Mouse (Mus musculus) kidney, embryonic 14.5 days (tissue): Measurements from ENCODE around the gene Slc2a3. TPM values are rescaled to one million over a fixed set of nuclear protein-coding genes. Genes with fewer than 3 reads are reported as not detected.

ENCODE experiments used
- ATAC-seq: fragments of 200-750 bp; cut with Nextera tagmentation; 2 replicates; pipeline ENCODE4 v1.8.0; 2017; ENCODE audit warnings: moderate number of reproducible peaks, mild to moderate bottlenecking, moderate TSS enrichment, moderate library complexity; ENCODE audit not compliant: low FRiP score, low TSS enrichment
- H3K27ac ChIP-seq: fragments of 300-500 bp; sonication (generic); 2 replicates; pipeline ENCODE4 v1.5.1; 2014; ENCODE audit warnings: low read depth, mild to moderate bottlenecking, low read length, moderate library complexity, mixed read lengths
- H3K27me3 ChIP-seq: fragments of 300-500 bp; sonication (generic); 2 replicates; pipeline ENCODE4 v1.6.1; 2014; ENCODE audit warnings: mild to moderate bottlenecking, low read length; ENCODE audit not compliant: control insufficient read depth, insufficient read depth
- H3K36me3 ChIP-seq: fragments of 300-500 bp; sonication (generic); 2 replicates; pipeline ENCODE4 v1.6.1; 2014; ENCODE audit warnings: low read length, mixed read lengths; ENCODE audit not compliant: control insufficient read depth, insufficient read depth
- H3K4me1 ChIP-seq: fragments of 300-500 bp; sonication (generic); 2 replicates; pipeline ENCODE4 v1.6.1; 2014; ENCODE audit warnings: low read length, mixed read lengths; ENCODE audit not compliant: control insufficient read depth, insufficient read depth
- H3K4me2 ChIP-seq: fragments of 300-500 bp; sonication (generic); replicated peaks from 2 replicates; pipeline ENCODE4 v1.6.1; 2014; ENCODE audit warnings: low read depth, mild to moderate bottlenecking, low read length
- H3K4me3 ChIP-seq: fragments of 300-500 bp; sonication (generic); 2 replicates; pipeline ENCODE4 v1.5.1; 2014; ENCODE audit warnings: mild to moderate bottlenecking, low read length
- H3K9ac ChIP-seq: fragments of 300-500 bp; sonication (generic); 2 replicates; pipeline ENCODE4 v1.6.1; 2014; ENCODE audit warnings: low read depth, mild to moderate bottlenecking, low read length, moderate library complexity
- H3K9me3 ChIP-seq: fragments of 300-500 bp; sonication (generic); 2 replicates; pipeline ENCODE4 v1.6.1; 2016; ENCODE audit warnings: low read length; ENCODE audit not compliant: control insufficient read depth
- WGBS: fragments of 180-500 bp; shearing (Covaris S2); extraction: QIAGEN DNeasy Blood & Tissue Kit; methylation state at CpG from one replicate; pipeline ENCODE4 v1.1.7; 2014; 5-methylcytosine and 5-hydroxymethylcytosine counted together
- polyA plus RNA-seq: library from polyadenylated mRNA; unstranded; fragments of >200 nt; fragmentation: Nextera tagmentation; extraction: Ambion mirVana; gene quantifications from 2 replicates; pipeline ENCODE4 v1.2.1, GENCODE M21; 2014

Gene Slc2a3
- polyA plus RNA-seq, 1 experiment from 2014 or later: 5.8 TPM

DNA sequence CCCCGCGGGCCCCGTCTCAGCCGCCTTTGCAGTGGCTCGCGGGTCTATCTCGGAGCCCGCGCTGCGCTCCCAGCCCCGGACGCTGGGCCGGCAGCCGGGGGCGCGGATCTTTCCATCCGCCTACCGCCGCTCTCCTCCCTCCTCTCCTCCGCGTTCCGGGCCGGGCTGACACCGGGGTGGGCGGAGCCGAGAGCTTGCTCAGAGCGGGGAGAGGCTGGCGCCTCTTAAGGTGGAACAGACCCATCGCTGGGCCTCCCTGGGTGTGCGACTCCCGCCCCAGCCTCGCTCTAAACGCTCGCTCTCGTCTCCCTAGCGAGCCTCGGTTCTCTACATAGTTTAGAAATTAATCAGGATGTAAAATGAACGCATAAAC is 9.8 kb upstream of the Slc2a3 start:
- no peaks in the 10 kb centered on the region for H3K9me3 ChIP-seq
- WGBS: under 1% methylated on average over 37 of the region's 38 CpGs
- peak overlapping the region; percentile 82 for H3K9ac ChIP-seq
- H3K4me2 ChIP-seq: peak overlapping the region; percentile 43
- no peaks in the 10 kb centered on the region for H3K36me3 ChIP-seq
- H3K4me1 ChIP-seq: peaks cover 5% of the 10 kb centered on the region; the same call in 1 of the 2 replicates
- peak overlapping the region; percentile 54 for H3K4me3 ChIP-seq
- peak; percentile 96 for ATAC-seq
- no peaks in the 10 kb centered on the region for H3K27me3 ChIP-seq
- H3K27ac ChIP-seq: peak overlapping the region; percentile 99

DNA sequence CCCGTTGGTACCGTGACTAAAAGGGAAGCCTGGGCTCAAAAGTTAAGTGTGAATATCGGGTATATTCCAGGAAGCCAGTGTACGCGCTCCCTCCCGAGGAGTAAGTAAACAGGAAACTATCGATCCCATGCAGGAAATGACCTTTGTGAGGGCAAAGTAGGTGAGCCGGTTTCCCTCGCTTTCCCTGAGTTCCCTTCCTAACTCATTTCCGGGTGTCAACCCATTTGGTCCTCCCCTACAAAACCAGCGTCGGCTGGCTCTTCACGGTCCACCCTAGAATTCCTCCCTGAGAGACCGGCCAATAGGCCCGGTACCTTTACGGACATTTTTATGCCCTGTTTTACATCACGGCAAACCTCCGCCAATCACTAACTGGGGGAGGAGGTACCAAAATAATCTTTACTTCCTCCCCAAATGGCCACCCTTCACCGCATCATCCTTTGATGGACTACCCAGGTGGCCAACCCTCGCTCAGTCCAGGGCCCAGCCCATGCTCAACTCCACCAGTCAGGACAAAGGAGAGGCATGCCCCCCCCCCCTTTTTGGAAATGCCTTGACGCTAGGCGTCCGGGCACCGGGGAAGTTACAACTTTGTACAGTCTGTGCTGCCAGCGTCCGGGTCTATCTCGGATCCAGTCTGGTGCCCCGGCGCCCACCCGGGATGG is 9.3 kb upstream of the Slc2a3 start:
- Histone ChIP-seq H3K4me3 (peak overlapping the region; percentile 54), H3K27me3 (no peaks in the 10 kb centered on the region), H3K4me2 (peak overlapping the region; percentile 48), H3K36me3 (no peaks in the 10 kb centered on the region), H3K4me1 (peaks cover 5% of the 10 kb centered on the region; the same call in 1 of the 2 replicates), H3K9me3 (no peaks in the 10 kb centered on the region), H3K27ac (peak overlapping the region; percentile 99), H3K9ac (peak overlapping the region; percentile 82)
- peak; percentile 99 for ATAC-seq
- WGBS: under 1% methylated on average over 30 of the region's 30 CpGs

DNA sequence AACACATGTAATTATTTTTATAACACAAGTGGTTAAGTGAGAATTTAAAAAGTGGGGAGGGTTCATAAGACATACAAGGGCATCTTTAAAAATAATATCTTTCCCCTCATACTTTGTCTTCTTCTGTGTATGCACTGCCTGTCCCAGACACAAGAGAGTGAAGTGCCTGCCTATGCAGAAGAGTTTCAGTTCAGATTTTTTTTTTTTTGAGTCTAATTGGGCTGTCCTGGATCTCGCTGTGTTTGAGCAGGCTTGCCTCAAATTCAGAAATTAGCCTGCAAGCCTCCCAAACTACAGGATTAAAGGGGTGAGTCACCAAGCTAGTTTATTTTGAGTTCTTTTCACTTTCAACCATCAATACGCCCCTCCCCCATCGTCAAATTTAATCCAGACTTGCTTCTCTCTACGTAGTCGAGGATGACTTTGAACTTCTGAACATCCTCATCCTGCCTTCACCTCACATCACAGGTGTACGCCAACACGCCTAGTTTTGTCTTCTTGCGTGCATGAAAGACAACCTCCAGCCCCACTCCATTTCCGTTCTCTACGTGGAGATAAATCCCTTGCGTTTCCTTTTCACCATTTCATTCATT is 8.7 kb upstream of the Slc2a3 start:
- Histone ChIP-seq H3K9me3 (no peaks in the 10 kb centered on the region), H3K4me3 (peak overlapping the region; percentile 54), H3K4me1 (peaks cover 5% of the 10 kb centered on the region; the same call in 1 of the 2 replicates), H3K27ac (peak overlapping the region; percentile 99), H3K4me2 (peak overlapping the region; percentile 48), H3K9ac (peak overlapping the region; percentile 58), H3K27me3 (no peaks in the 10 kb centered on the region), H3K36me3 (no peaks in the 10 kb centered on the region)
- no peak for ATAC-seq
- under 1% methylated on average over 11 of the region's 11 CpGs for WGBS

DNA sequence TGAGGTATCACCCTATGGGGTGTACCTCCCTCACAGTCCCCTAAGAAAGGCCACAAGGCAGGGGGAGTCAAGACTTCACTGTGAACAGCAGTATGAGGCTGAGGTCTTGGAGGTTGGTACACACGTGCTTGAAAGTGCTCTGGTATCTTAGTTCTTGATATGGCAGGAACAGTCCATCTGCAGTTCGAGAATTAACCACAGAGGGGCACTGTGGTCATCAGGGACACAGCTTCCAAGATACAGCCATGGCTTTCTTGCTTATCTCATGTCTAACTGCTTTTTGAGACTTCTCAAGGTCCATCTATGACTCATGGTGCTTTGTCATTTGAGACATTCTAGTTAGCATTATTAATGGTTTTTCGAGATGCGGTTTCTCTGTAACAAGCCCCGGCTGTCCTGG is 3.0 kb upstream of the Slc2a3 start:
- Histone ChIP-seq H3K4me1 (no peaks in the 10 kb centered on the region), H3K4me2 (no peak overlapping the region), H3K36me3 (no peaks in the 10 kb centered on the region), H3K9ac (no peak overlapping the region), H3K27me3 (peaks cover 7% of the 10 kb centered on the region), H3K27ac (no peak overlapping the region), H3K9me3 (no peaks in the 10 kb centered on the region), H3K4me3 (no peak overlapping the region)
- no peak for ATAC-seq
- 26% methylated on average over 5 of the region's 5 CpGs for WGBS

DNA sequence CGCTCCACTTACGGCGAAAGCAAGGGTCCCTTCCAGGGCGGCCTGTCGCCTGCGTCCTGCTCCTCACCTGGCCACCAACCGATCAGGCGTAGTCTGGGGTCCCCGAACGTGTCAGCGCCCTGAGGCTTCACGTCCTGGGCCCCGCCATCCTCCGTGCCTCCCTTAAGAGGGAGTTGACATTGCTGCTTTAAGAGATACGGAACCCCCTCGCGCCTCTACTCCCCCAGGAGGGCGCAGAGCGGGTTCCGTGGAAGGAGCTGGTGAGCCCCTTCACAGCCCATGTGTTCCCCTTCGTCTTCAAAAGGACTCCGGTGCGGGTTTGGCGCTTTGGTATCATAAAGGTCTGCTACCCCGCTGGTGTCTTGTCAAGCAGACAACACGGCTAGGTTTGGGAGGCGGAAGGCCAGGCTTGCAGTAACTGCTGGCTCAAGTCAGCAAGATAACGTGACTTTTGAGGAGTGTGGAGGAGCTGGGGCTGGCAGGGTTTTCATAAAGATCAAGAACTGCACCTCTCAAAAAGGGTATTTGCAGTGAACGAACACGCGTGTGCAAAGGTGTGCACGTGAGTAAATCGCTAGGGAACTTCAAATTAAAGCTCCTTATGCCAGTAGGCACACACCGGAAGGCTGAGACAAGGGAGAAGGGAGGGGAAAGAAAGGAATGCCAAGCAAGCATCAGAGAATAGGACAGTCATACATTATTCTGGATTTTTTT is 518 bp upstream of the Slc2a3 start:
- peak overlapping the region; percentile 54 for H3K4me3 ChIP-seq
- H3K4me2 ChIP-seq: peak overlapping the region; percentile 94
- no peaks in the 10 kb centered on the region for H3K36me3 ChIP-seq
- H3K9ac ChIP-seq: peak overlapping the region; percentile 69
- ATAC-seq: peak; percentile 50
- H3K9me3 ChIP-seq: no peaks in the 10 kb centered on the region
- no peak overlapping the region for H3K27ac ChIP-seq
- H3K27me3 ChIP-seq: peaks cover 7% of the 10 kb centered on the region
- WGBS: 4% methylated on average over 34 of the region's 34 CpGs
- no peaks in the 10 kb centered on the region for H3K4me1 ChIP-seq

DNA sequence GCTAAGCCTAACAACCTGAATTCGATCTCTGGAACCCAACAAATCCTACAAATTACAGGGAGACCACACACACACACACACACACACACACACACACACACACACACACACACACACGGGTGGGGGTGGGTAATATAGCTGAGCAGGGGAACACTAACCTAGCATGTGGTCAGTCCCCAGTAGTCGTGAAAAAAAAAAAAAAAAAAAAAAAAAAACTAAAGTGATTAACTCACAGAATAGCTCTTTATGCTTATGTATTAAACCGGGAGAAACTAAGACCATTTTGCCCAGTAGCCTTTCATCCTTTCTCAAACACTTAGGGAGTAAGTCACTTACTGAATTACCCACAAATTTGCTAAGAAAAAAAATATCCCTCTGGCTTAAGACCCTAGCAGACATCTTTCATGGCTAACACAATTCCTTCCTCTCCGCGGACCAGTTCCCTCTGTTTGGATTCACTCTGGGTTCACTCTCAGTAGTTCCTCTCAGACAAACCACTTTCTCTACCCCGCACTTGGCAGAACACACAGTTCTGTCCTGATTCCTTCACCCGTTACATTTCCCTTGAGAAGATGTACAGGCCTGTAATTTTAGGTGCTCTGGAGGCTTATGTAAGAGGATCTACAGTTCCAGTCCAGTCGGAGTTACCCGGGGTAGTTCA is 670 bp downstream of the Slc2a3 start:
- no peaks in the 10 kb centered on the region for H3K36me3 ChIP-seq
- no peaks in the 10 kb centered on the region for H3K4me1 ChIP-seq
- peak overlapping the region; percentile 69 for H3K9ac ChIP-seq
- peak overlapping the region; percentile 54 for H3K4me3 ChIP-seq
- H3K9me3 ChIP-seq: no peaks in the 10 kb centered on the region
- no peak overlapping the region for H3K27ac ChIP-seq
- 38% methylated on average over 10 of the region's 10 CpGs for WGBS
- ATAC-seq: no peak
- H3K4me2 ChIP-seq: peak overlapping the region; percentile 94
- peaks cover 7% of the 10 kb centered on the region for H3K27me3 ChIP-seq

DNA sequence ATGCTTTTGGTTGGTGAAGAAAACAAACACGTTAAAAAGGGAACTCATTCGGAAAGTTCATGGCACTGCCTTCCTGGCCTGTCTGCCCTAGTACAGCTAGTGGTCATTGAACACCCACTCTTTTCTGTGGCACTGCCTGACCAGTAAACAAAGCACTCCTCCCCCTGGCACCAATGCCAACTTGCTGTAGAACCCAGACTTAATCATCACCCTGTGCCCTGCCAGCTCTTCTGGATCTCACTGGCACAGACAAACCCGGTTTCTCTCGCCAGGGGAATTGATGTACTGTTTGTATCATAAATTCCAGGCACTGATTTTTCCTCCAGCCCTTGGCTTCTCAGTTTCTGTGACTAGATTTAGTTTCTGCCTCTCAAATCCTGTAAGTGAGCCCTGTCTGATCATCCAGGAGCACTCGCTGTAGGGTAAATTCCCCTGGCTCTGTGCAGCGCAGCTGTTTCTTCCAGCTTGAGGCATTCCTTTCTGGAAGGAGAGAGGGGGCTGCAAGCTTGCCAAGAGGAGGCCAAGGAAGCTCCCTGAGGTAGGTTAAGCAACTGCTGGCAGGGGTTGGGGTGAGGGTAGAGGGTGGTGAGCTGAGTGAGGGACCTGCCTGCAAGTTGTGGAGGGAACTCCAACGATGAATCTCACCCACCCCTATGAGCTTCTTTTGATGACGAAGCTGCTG is 6.0 kb downstream of the Slc2a3 start:
- 74% methylated on average over 8 of the region's 8 CpGs for WGBS
- Histone ChIP-seq H3K9me3 (no peaks in the 10 kb centered on the region), H3K27ac (no peak overlapping the region), H3K4me3 (no peak overlapping the region), H3K9ac (no peak overlapping the region), H3K36me3 (no peaks in the 10 kb centered on the region), H3K4me2 (no peak overlapping the region), H3K27me3 (no peaks in the 10 kb centered on the region), H3K4me1 (no peaks in the 10 kb centered on the region)
- ATAC-seq: no peak

DNA sequence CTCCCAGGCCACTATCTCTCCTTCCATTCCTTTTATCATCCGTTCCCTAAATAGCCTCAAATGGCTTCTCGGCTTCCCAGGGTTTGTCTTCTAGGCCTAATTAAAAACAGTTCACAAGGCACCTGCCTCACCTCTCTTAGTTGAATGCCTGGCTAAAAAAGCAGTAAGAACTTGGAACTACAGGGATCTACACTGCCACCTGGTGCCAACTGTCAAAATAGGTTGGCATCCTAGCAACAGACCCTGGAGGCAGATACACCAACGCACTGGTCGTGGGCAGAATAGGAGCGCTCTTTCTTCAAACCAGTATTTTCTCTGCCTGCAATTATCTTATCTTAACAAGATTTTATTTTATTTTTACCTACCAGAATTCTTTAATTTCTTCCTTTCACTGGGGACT is 15.2 kb downstream of the Slc2a3 start:
- Histone ChIP-seq H3K27ac (no peak overlapping the region), H3K4me2 (no peak overlapping the region), H3K36me3 (no peaks in the 10 kb centered on the region), H3K9ac (no peak overlapping the region), H3K27me3 (no peaks in the 10 kb centered on the region), H3K4me3 (no peak overlapping the region), H3K4me1 (no peaks in the 10 kb centered on the region), H3K9me3 (no peaks in the 10 kb centered on the region)
- WGBS: 30% methylated on average over 5 of the region's 5 CpGs
- no peak for ATAC-seq
